ENCODE assay signal across 18 mouse cellular contexts in the genomic region with DNA sequence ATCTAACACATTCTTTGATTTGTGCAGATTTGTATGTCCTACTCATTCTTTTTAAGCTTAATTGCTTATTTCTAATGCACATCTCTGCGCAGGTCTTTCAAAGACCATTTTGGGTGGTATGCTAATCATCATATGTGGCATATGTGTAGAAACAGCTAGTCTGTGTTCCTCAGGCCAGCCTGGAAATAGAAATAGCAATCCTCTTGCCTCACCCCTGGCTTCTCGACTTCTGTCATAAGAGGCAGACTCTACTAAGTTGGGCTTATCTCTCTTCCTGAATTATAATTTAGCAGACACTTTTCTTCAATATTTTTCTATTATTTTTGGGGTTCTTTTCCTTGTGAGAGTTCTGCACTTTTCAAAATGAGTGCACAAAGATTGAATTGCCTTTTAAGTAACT. TPM values are rescaled to one million over a fixed set of nuclear protein-coding genes. Genes with fewer than 3 reads are reported as not detected.
A peak's percentile ranks its signal among the peaks of the same experiment; 100 is the strongest.
DNase-seq lines count a peak whose midpoint lies in the region; ATAC-seq and TF ChIP-seq lines count a peak whose summit lies in the region.
"Had no signal": no experiment of that assay in that cellular context is flagged by ENCODE, and none has a peak within 500 bp of the region (broad histone marks: within the 10 kb centered on the region; RNA-seq: fewer than 3 reads in every experiment).

No protein-coding gene starts in this region.

- H3K4me3 ChIP-seq in heart, embryonic 15.5 days: no peak overlapping the region
- H3K4me3 ChIP-seq in heart, embryonic 12.5 days: no peak overlapping the region
- no peak overlapping the region for H3K4me3 ChIP-seq in lung, embryonic 16.5 days (ENCODE audit: low read length)
- H3K4me3 ChIP-seq in lung, adult 2 months (replicated peaks; ENCODE audit: extremely low read depth, low read depth, low read length): no peak overlapping the region
- H3K4me3 ChIP-seq in liver, embryonic 16.5 days (ENCODE audit: low read depth, low read length): no peak overlapping the region
- H3K4me3 ChIP-seq in forebrain, embryonic 12.5 days (replicated peaks): no peak overlapping the region
- H3K4me3 ChIP-seq: embryonic facial prominence, embryonic 12.5 days; midbrain, embryonic 12.5 days; myocyte had no signal

- no peaks in the 10 kb centered on the region for H3K36me3 ChIP-seq in heart, embryonic 15.5 days
- no peaks in the 10 kb centered on the region for H3K36me3 ChIP-seq in heart, embryonic 12.5 days
- H3K36me3 ChIP-seq in lung, embryonic 16.5 days (ENCODE audit: control insufficient read depth, insufficient read depth, low read length): no peaks in the 10 kb centered on the region
- no peaks in the 10 kb centered on the region for H3K36me3 ChIP-seq in liver, embryonic 16.5 days (ENCODE audit: control insufficient read depth, insufficient read depth)
- H3K36me3 ChIP-seq in forebrain, embryonic 12.5 days (replicated peaks): no peaks in the 10 kb centered on the region
- H3K36me3 ChIP-seq: embryonic facial prominence, embryonic 12.5 days; midbrain, embryonic 12.5 days had no signal

- H3K9ac ChIP-seq in heart, embryonic 15.5 days: no peak overlapping the region
- no peak overlapping the region for H3K9ac ChIP-seq in heart, embryonic 12.5 days
- no peak overlapping the region for H3K9ac ChIP-seq in lung, embryonic 16.5 days (ENCODE audit: low read length)
- no peak overlapping the region for H3K9ac ChIP-seq in liver, embryonic 16.5 days (ENCODE audit: low read depth, low read length)
- H3K9ac ChIP-seq in forebrain, embryonic 12.5 days: no peak overlapping the region
- H3K9ac ChIP-seq: embryonic facial prominence, embryonic 12.5 days; liver, embryonic 14.5 days; midbrain, embryonic 12.5 days had no signal

- H3K4me1 ChIP-seq in heart, embryonic 15.5 days (replicated peaks): peaks cover 30% of the 10 kb centered on the region
- peaks cover 17% of the 10 kb centered on the region for H3K4me1 ChIP-seq in heart, embryonic 12.5 days (replicated peaks)
- H3K4me1 ChIP-seq in lung, embryonic 16.5 days (replicated peaks; ENCODE audit: control insufficient read depth, insufficient read depth, low read length): peaks cover 12% of the 10 kb centered on the region
- peaks cover 29% of the 10 kb centered on the region for H3K4me1 ChIP-seq in lung, adult 2 months (ENCODE audit: control insufficient read depth, insufficient read depth, low read length)
- no peaks in the 10 kb centered on the region; the same call in 1 of the 2 replicates for H3K4me1 ChIP-seq in liver, embryonic 16.5 days (ENCODE audit: control insufficient read depth, low read depth, low read length)
- H3K4me1 ChIP-seq in forebrain, embryonic 12.5 days: no peaks in the 10 kb centered on the region
- H3K4me1 ChIP-seq: embryonic facial prominence, embryonic 12.5 days; midbrain, embryonic 12.5 days had no signal

- 46% methylated on average over 2 of the region's 2 CpGs for WGBS in heart, embryonic 15.5 days
- 44% methylated on average over 2 of the region's 2 CpGs for WGBS in heart, embryonic 12.5 days
- WGBS in lung, embryonic 16.5 days: 51% methylated on average over 2 of the region's 2 CpGs
- WGBS in lung, adult 2 months: 49% methylated on average over 2 of the region's 2 CpGs
- WGBS in liver, embryonic 16.5 days (ENCODE audit: insufficient replicate concordance): 45% methylated on average over 2 of the region's 2 CpGs
- 90% methylated on average over 2 of the region's 2 CpGs for WGBS in forebrain, embryonic 12.5 days

- TF ChIP-seq POLR2A in lung, adult 2 months (IDR thresholded peaks at IDR 0.05; ENCODE audit: borderline replicate concordance, extremely low read depth, low read depth, low read length): no peak

- no peak for DNase-seq in lung, adult 2 months
- DNase-seq in right cerebral cortex, postnatal 10 days (ENCODE audit: low spot score in 2 of 2): no peak
- DNase-seq: adrenal gland, adult 2 months; cerebellum, adult 18-20 months; gastrocnemius, postnatal 36 days; retina, postnatal 1 day; spleen, adult 18-20 months; thymus, postnatal 4 days had no signal

- no peak for TF ChIP-seq CTCF in lung, adult 2 months (IDR thresholded peaks at IDR 0.05; ENCODE audit: insufficient read depth, low read length)

- H3K4me2 ChIP-seq in heart, embryonic 15.5 days: no peak overlapping the region
- H3K4me2 ChIP-seq in heart, embryonic 12.5 days: no peak overlapping the region
- H3K4me2 ChIP-seq in lung, embryonic 16.5 days (ENCODE audit: low read depth, low read length): no peak overlapping the region
- H3K4me2 ChIP-seq in liver, embryonic 16.5 days (ENCODE audit: low read depth, low read length): no peak overlapping the region
- no peak overlapping the region for H3K4me2 ChIP-seq in forebrain, embryonic 12.5 days
- H3K4me2 ChIP-seq: embryonic facial prominence, embryonic 12.5 days; midbrain, embryonic 12.5 days had no signal

- peak overlapping the region; percentile 77 for H3K27ac ChIP-seq in heart, embryonic 15.5 days
- no peak overlapping the region for H3K27ac ChIP-seq in heart, embryonic 12.5 days (ENCODE audit: poor library complexity, severe bottlenecking)
- peak overlapping the region; percentile 90 for H3K27ac ChIP-seq in lung, embryonic 16.5 days (ENCODE audit: low read length)
- H3K27ac ChIP-seq in liver, embryonic 16.5 days (ENCODE audit: low read length): peak overlapping the region; percentile 71
- H3K27ac ChIP-seq in forebrain, embryonic 12.5 days: no peak overlapping the region
- H3K27ac ChIP-seq: embryonic facial prominence, embryonic 12.5 days; liver, embryonic 14.5 days; midbrain, embryonic 12.5 days had no signal

- H3K9me3 ChIP-seq in heart, embryonic 15.5 days (replicated peaks): no peaks in the 10 kb centered on the region
- H3K9me3 ChIP-seq in heart, embryonic 12.5 days (replicated peaks): 0 out of 2 replicates have a peak, but pooled peaks cover 3% of the 10 kb centered on the region
- H3K9me3 ChIP-seq in lung, embryonic 16.5 days (ENCODE audit: control insufficient read depth, low read length): no peaks in the 10 kb centered on the region
- no peaks in the 10 kb centered on the region for H3K9me3 ChIP-seq in liver, embryonic 16.5 days (replicated peaks; ENCODE audit: control insufficient read depth, low read length)
- no peaks in the 10 kb centered on the region for H3K9me3 ChIP-seq in forebrain, embryonic 12.5 days
- H3K9me3 ChIP-seq: midbrain, embryonic 12.5 days had no signal

- ATAC-seq in heart, embryonic 15.5 days (replicated peaks; ENCODE audit: insufficient number of reproducible peaks, insufficient read depth, low FRiP score, low read depth): no peak
- ATAC-seq in heart, embryonic 12.5 days (ENCODE audit: insufficient number of reproducible peaks, low FRiP score): no peak
- 0 out of 2 replicates have a peak, but pooled peaks have one; percentile 37 for ATAC-seq in lung, embryonic 16.5 days (ENCODE audit: low read depth)
- ATAC-seq in liver, embryonic 16.5 days (ENCODE audit: low read depth): no peak
- ATAC-seq in forebrain, embryonic 12.5 days (ENCODE audit: low FRiP score): no peak

- no peaks in the 10 kb centered on the region for H3K27me3 ChIP-seq in heart, embryonic 15.5 days
- no peaks in the 10 kb centered on the region for H3K27me3 ChIP-seq in heart, embryonic 12.5 days (replicated peaks)
- no peaks in the 10 kb centered on the region for H3K27me3 ChIP-seq in lung, embryonic 16.5 days (ENCODE audit: control insufficient read depth, insufficient read depth, low read depth, low read length)
- no peaks in the 10 kb centered on the region for H3K27me3 ChIP-seq in liver, embryonic 16.5 days (ENCODE audit: control insufficient read depth, insufficient read depth, low read depth, low read length)
- no peaks in the 10 kb centered on the region for H3K27me3 ChIP-seq in forebrain, embryonic 12.5 days
- H3K27me3 ChIP-seq: embryonic facial prominence, embryonic 12.5 days; midbrain, embryonic 12.5 days had no signal

RNA-seq across cellular contexts. Expression of a gene that starts 17.7 kb away (rescaled TPM):
- polyA plus RNA-seq in heart, embryonic 15.5 days (2015; fragmentation: Nextera tagmentation; extraction: Ambion mirVana): 162 and 165 TPM in 2 replicates
- polyA plus RNA-seq in heart, embryonic 12.5 days (2016; fragmentation: Nextera tagmentation; extraction: Ambion mirVana): 84.6 and 90.9 TPM in 2 replicates
- polyA plus RNA-seq in lung, embryonic 16.5 days (2015; fragmentation: Nextera tagmentation; extraction: Ambion mirVana): 148 and 183 TPM in 2 replicates
- polyA plus RNA-seq in lung, adult 2 months (2012; rRNA removed): 308 and 329 TPM in 2 replicates
- polyA plus RNA-seq in liver, embryonic 16.5 days (2015; fragmentation: Nextera tagmentation; extraction: Ambion mirVana): 1,030 and 1,155 TPM in 2 replicates
- polyA plus RNA-seq in forebrain, embryonic 12.5 days (2016; fragmentation: Nextera tagmentation; extraction: Ambion mirVana): 35.4 and 42.5 TPM in 2 replicates

RNA-seq across cellular contexts. Expression of a gene that starts 52.7 kb away (rescaled TPM):
- 0.20 and 0.25 TPM in 2 replicates for polyA plus RNA-seq in heart, embryonic 15.5 days (2015; fragmentation: Nextera tagmentation; extraction: Ambion mirVana)
- polyA plus RNA-seq in heart, embryonic 12.5 days (2016; fragmentation: Nextera tagmentation; extraction: Ambion mirVana): 0.14 TPM in 1 of 2 replicates, not detected in the other
- polyA plus RNA-seq in lung, embryonic 16.5 days (2015; fragmentation: Nextera tagmentation; extraction: Ambion mirVana): 0.28 TPM in 1 of 2 replicates, not detected in the other
- 0.66 and 0.98 TPM in 2 replicates for polyA plus RNA-seq in lung, adult 2 months (2012; rRNA removed)
- 0.98 and 1.2 TPM in 2 replicates for polyA plus RNA-seq in liver, embryonic 16.5 days (2015; fragmentation: Nextera tagmentation; extraction: Ambion mirVana)
- polyA plus RNA-seq in forebrain, embryonic 12.5 days (2016; fragmentation: Nextera tagmentation; extraction: Ambion mirVana): 0.14 TPM in 1 of 2 replicates, not detected in the other
- polyA plus RNA-seq: adrenal gland, adult 2 months; C2C12; embryonic facial prominence, embryonic 12.5 days; myocyte had no signal

Comparison
In these comparisons a context has a peak if more than half of its experiments do, and no peak if none do; other contexts are left out.
1. H3K27ac ChIP-seq: peak in heart, embryonic 15.5 days (single experiment), lung, embryonic 16.5 days (single experiment) and liver, embryonic 16.5 days (single experiment); none in heart, embryonic 12.5 days (single experiment) and forebrain, embryonic 12.5 days (single experiment).